Mouse (Mus musculus): ENCODE results near the gene Tyrp1.

Gene Tyrp1

DNA sequence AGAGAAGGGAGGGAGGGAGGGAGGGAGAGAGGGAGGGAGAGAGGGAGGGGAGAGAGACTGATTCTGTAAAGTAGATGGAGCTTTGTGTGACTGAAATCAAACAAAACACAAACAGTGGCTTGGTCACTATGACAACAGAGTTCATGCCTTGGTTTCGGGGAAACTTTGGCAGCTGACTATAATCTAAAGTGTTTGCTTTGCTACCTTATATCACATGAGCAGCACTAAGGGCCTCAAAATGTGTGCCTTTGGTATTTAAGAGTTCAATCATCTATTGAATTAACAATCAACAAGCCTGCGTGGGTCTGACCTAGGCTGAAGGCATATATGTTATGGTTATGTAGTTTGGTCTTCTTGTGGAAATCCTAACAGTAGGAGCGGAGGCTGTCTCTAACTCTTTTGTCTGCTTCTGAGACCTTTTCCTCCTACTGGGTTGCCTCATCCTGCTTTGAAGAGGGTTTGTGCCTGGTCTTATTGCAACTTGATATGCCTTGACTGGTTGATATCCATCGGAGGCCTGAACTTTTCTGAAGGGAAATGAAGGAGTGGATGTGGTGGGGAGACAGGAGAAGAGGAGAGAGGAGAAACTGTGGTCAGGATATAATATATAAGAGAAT lies 61.5 kb downstream of the Tyrp1 start:
- no peak for DNase-seq (ENCODE audit: low spot score in 2 of 2)
